Mouse (Mus musculus): ENCODE data around the gene Gm7075. TPM values are rescaled to one million over a fixed set of nuclear protein-coding genes. Genes with fewer than 3 reads are reported as not detected.

The Gm7075 gene
- total RNA-seq, 1 experiment, result 1.7 TPM

- Histone ChIP-seq H3K4me3 (ENCODE audit: insufficient read depth in 1 of 2, low read depth in 1 of 2, low read length in 2 of 2, poor library complexity in 1 of 2, severe bottlenecking in 1 of 2) (peak overlapping the region; percentile 68 to 74), H3K9me3 (ENCODE audit: control insufficient read depth, insufficient read depth, low read depth, low read length) (no peaks in the 10 kb centered on the region), H3K36me3 (ENCODE audit: control insufficient read depth, insufficient read depth, low read length, poor library complexity, severe bottlenecking) (no peaks in the 10 kb centered on the region), H3K27ac (ENCODE audit: insufficient read depth, low read depth, low read length, poor library complexity, severe bottlenecking) (peak overlapping the region; percentile 78), H3K9ac (ENCODE audit: insufficient read depth, low read depth, low read length, poor library complexity, severe bottlenecking) (peak overlapping the region; percentile 85), H3K4me1 (ENCODE audit: control insufficient read depth in 2 of 2, insufficient read depth in 2 of 2, low read length in 2 of 2, poor library complexity in 1 of 2) (peaks cover 0 to 12% of the 10 kb centered on the region in 2 experiments; a peak in 2 of 4 replicates)
- DNase-seq (ENCODE audit: low read depth, low spot score), result peak; percentile 83
- TF ChIP-seq HCFC1 (IDR thresholded peaks at IDR 0.05; ENCODE audit: borderline replicate concordance, insufficient read depth, low read length) (0 out of 2 replicates have a peak, but pooled peaks have one; percentile 22), CHD2 (IDR thresholded peaks at IDR 0.05; ENCODE audit: low read depth, low read length) (no peak), ZNF384 (IDR thresholded peaks at IDR 0.05; ENCODE audit: low read depth, low read length) (peak; percentile 88), ZC3H11A (IDR thresholded peaks at IDR 0.05; ENCODE audit: borderline replicate concordance, low read depth, low read length) (no peak), MAFK (IDR thresholded peaks at IDR 0.05; ENCODE audit: insufficient read depth, low read depth, low read length) (peak; percentile 92)
- in situ Hi-C loops (cut with MboI; ENCODE audit: low sequenced_read_pairs in 2 of 2, unreplicated experiment in 2 of 2), result no loop called here
Measured at GRCm38 (mm10) chr10:63429380-63429779, 7.8 kb upstream of the Gm7075 start.

GRCm38 (mm10) chr10:63429023-63429340 is 7.4 kb upstream of the Gm7075 start:
- in situ Hi-C loops (cut with MboI; ENCODE audit: low sequenced_read_pairs in 2 of 2, unreplicated experiment in 2 of 2), result no loop called here
- no peak; the same call in 1 of the 2 replicates for TF ChIP-seq HCFC1 (IDR thresholded peaks at IDR 0.05; ENCODE audit: borderline replicate concordance, insufficient read depth, low read length)
- TF ChIP-seq ZNF384 (IDR thresholded peaks at IDR 0.05; ENCODE audit: low read depth, low read length), result no peak
- DNase-seq (ENCODE audit: low read depth, low spot score), result no peak
- Histone ChIP-seq H3K36me3 (ENCODE audit: control insufficient read depth, insufficient read depth, low read length, poor library complexity, severe bottlenecking) (no peaks in the 10 kb centered on the region), H3K4me3 (ENCODE audit: insufficient read depth in 1 of 2, low read depth in 1 of 2, low read length in 2 of 2, poor library complexity in 1 of 2, severe bottlenecking in 1 of 2) (peak overlapping the region; percentile 59 to 66), H3K9ac (ENCODE audit: insufficient read depth, low read depth, low read length, poor library complexity, severe bottlenecking) (peak overlapping the region; percentile 58; the same call in 1 of the 2 replicates), H3K9me3 (ENCODE audit: control insufficient read depth, insufficient read depth, low read depth, low read length) (no peaks in the 10 kb centered on the region), H3K4me1 (ENCODE audit: control insufficient read depth in 2 of 2, insufficient read depth in 2 of 2, low read length in 2 of 2, poor library complexity in 1 of 2) (peaks cover 0 to 12% of the 10 kb centered on the region in 2 experiments; a peak in 2 of 4 replicates), H3K27ac (ENCODE audit: insufficient read depth, low read depth, low read length, poor library complexity, severe bottlenecking) (no peak overlapping the region)

- Histone ChIP-seq H3K4me1 (ENCODE audit: control insufficient read depth in 2 of 2, insufficient read depth in 2 of 2, low read length in 2 of 2, poor library complexity in 1 of 2) (peaks cover 0 to 12% of the 10 kb centered on the region in 2 experiments; a peak in 2 of 4 replicates), H3K9me3 (ENCODE audit: control insufficient read depth, insufficient read depth, low read depth, low read length) (no peaks in the 10 kb centered on the region)
Measured at GRCm38 (mm10) chr10:63428243-63429022, 6.8 kb upstream of the Gm7075 start.

GRCm38 (mm10) chr10:63427146-63427545 is 5.6 kb upstream of the Gm7075 start:
- no peak for DNase-seq (ENCODE audit: low read depth, low spot score)
- in situ Hi-C loops (cut with MboI; ENCODE audit: low sequenced_read_pairs in 2 of 2, unreplicated experiment in 2 of 2), result no loop called here
- no peaks in the 10 kb centered on the region for H3K9me3 ChIP-seq (ENCODE audit: control insufficient read depth, insufficient read depth, low read depth, low read length)

More at GRCm38 (mm10) chr10:63428243-63429022, 6.8 kb upstream of the Gm7075 start:
- TF ChIP-seq HCFC1 (IDR thresholded peaks at IDR 0.05; ENCODE audit: borderline replicate concordance, insufficient read depth, low read length) (no peak), ZNF384 (IDR thresholded peaks at IDR 0.05; ENCODE audit: low read depth, low read length) (no peak), MAFK (IDR thresholded peaks at IDR 0.05; ENCODE audit: insufficient read depth, low read depth, low read length) (no peak), CHD2 (IDR thresholded peaks at IDR 0.05; ENCODE audit: low read depth, low read length) (no peak), ZC3H11A (IDR thresholded peaks at IDR 0.05; ENCODE audit: borderline replicate concordance, low read depth, low read length) (no peak)
- H3K4me3 ChIP-seq (ENCODE audit: insufficient read depth in 1 of 2, low read depth in 1 of 2, low read length in 2 of 2, poor library complexity in 1 of 2, severe bottlenecking in 1 of 2), result peak overlapping the region; percentile 59 to 66
- H3K9ac ChIP-seq (ENCODE audit: insufficient read depth, low read depth, low read length, poor library complexity, severe bottlenecking), result peak overlapping the region; percentile 58; the same call in 1 of the 2 replicates
- H3K36me3 ChIP-seq (ENCODE audit: control insufficient read depth, insufficient read depth, low read length, poor library complexity, severe bottlenecking), result no peaks in the 10 kb centered on the region
- in situ Hi-C loops (cut with MboI; ENCODE audit: low sequenced_read_pairs in 2 of 2, unreplicated experiment in 2 of 2), result no loop called here
- H3K27ac ChIP-seq (ENCODE audit: insufficient read depth, low read depth, low read length, poor library complexity, severe bottlenecking), result no peak overlapping the region
- DNase-seq (ENCODE audit: low read depth, low spot score), result no peak

More at GRCm38 (mm10) chr10:63427146-63427545, 5.6 kb upstream of the Gm7075 start:
- H3K4me1 ChIP-seq (ENCODE audit: control insufficient read depth in 2 of 2, insufficient read depth in 2 of 2, low read length in 2 of 2, poor library complexity in 1 of 2), result peaks cover 0 to 12% of the 10 kb centered on the region in 2 experiments; a peak in 2 of 4 replicates
- H3K27ac ChIP-seq (ENCODE audit: insufficient read depth, low read depth, low read length, poor library complexity, severe bottlenecking), result no peak overlapping the region
- no peak overlapping the region for H3K9ac ChIP-seq (ENCODE audit: insufficient read depth, low read depth, low read length, poor library complexity, severe bottlenecking)
- no peaks in the 10 kb centered on the region for H3K36me3 ChIP-seq (ENCODE audit: control insufficient read depth, insufficient read depth, low read length, poor library complexity, severe bottlenecking)
- TF ChIP-seq HCFC1 (IDR thresholded peaks at IDR 0.05; ENCODE audit: borderline replicate concordance, insufficient read depth, low read length) (no peak), MAFK (IDR thresholded peaks at IDR 0.05; ENCODE audit: insufficient read depth, low read depth, low read length) (no peak), CHD2 (IDR thresholded peaks at IDR 0.05; ENCODE audit: low read depth, low read length) (no peak), ZNF384 (IDR thresholded peaks at IDR 0.05; ENCODE audit: low read depth, low read length) (no peak), ZC3H11A (IDR thresholded peaks at IDR 0.05; ENCODE audit: borderline replicate concordance, low read depth, low read length) (no peak)
- H3K4me3 ChIP-seq (ENCODE audit: insufficient read depth in 1 of 2, low read depth in 1 of 2, low read length in 2 of 2, poor library complexity in 1 of 2, severe bottlenecking in 1 of 2), result peak overlapping the region in 1 of 2 experiments; percentile 26; a peak in 1 of 4 replicates
